Mouse (Mus musculus) heart, postnatal 0 days (tissue): ENCODE results near the gene Cd164l2.

Experiments
- CTCF ChIP-seq: IDR thresholded peaks from 2 replicates; pipeline ENCODE4 v1.5.1; 2016; ENCODE audit warnings: antibody characterized with exemption, control low read depth, low read depth
- EP300 ChIP-seq: IDR thresholded peaks from 2 replicates; pipeline ENCODE4 v1.6.1; 2016; ENCODE audit warnings: antibody characterized with exemption, low read depth

DNA sequence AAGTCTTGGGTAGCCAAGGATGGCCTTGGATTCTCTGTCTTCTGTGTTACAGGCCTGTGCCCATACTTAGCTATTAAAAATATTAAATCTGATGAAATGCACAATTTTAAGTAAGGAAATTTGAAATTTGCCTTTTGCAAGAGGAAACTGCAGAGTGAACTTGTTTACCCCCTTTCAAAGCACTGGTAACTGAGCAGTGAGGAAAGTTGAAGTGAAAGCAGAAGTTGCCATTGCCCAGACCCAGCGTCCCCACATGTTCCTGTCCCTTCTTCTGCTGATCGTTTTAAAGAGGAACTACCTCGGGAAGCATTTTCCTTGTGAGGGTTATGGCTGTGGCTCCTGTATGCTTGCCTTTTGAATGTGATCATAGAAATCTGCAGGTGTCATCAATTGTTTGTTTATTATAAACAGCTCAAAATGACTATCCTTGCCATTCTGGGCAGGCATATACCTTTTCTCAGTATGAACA is 41.8 kb upstream of the Cd164l2 start:
- TF ChIP-seq CTCF (no peak), EP300 (no peak)
